Mouse (Mus musculus): ENCODE data around the gene 4930519P11Rik. TPM values are rescaled to one million over a fixed set of nuclear protein-coding genes. Genes with fewer than 3 reads are reported as not detected.

4930519P11Rik gene
- total and polyA plus RNA-seq, 3 experiments, result 0.22 TPM; not detected in 2

DNA sequence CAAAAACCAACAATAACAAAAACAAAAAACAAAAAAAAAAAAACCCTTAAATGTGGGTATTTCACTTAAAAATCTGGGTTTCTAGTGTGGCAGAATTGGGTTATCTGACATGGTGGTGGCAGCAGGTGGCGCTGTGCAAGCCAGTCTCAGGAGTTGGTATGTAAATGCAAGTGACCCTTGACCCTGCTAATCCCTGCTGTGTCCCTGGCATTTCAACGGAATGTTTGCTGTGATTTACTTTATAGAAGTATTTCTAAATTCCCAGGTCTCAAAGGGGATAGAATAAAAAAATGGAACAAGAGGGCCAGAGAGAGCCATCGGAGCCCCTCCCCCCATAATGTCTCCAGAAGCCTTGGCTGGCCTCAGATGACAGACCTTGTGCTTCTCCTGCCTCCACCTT is 34.8 kb upstream of the 4930519P11Rik start:
- no peak overlapping the region for H3K4me3 ChIP-seq (ENCODE audit: control insufficient read depth in 1 of 2, insufficient read depth in 1 of 2, low read depth in 2 of 2, low read length in 2 of 2)
- no peak overlapping the region for H3K9ac ChIP-seq (ENCODE audit: control insufficient read depth, low read depth, low read length, poor library complexity, severe bottlenecking)
- peak; percentile 32 for TF ChIP-seq SMC3 (IDR thresholded peaks at IDR 0.05; ENCODE audit: low read depth, low read length)
- TF ChIP-seq NRF1 (IDR thresholded peaks at IDR 0.05; ENCODE audit: insufficient read depth, low read depth, low read length, poor library complexity, severe bottlenecking), result no peak
- TF ChIP-seq CTCF (IDR thresholded peaks at IDR 0.05 in 2 of 3, conservative IDR thresholded peaks at IDR 0.05 in 1 of 3; ENCODE audit: control insufficient read depth in 1 of 3, insufficient read depth in 1 of 3, low read depth in 2 of 3, low read length in 3 of 3, poor library complexity in 1 of 3, severe bottlenecking in 1 of 3), result peak; percentile 15 to 65 (median 50); a peak in 4 of 6 replicates
- no peaks in the 10 kb centered on the region; a peak in 1 of 4 replicates for H3K27me3 ChIP-seq (ENCODE audit: control insufficient read depth in 1 of 2, insufficient read depth in 2 of 2, low read length in 2 of 2)
- H3K27ac ChIP-seq (ENCODE audit: control insufficient read depth, low read depth, low read length), result no peak overlapping the region
- H3K4me1 ChIP-seq (ENCODE audit: control insufficient read depth in 1 of 2, insufficient read depth in 2 of 2, low read length in 2 of 2), result peaks cover 0 to 6% of the 10 kb centered on the region in 2 experiments; a peak in 2 of 4 replicates
- H3K36me3 ChIP-seq (ENCODE audit: control insufficient read depth in 1 of 2, insufficient read depth in 2 of 2, low read length in 2 of 2), result peaks cover 0 to 3% of the 10 kb centered on the region in 2 experiments; a peak in 2 of 4 replicates
- no peaks in the 10 kb centered on the region for H3K9me3 ChIP-seq (replicated peaks; ENCODE audit: insufficient read depth, low read length)
- DNase-seq (ENCODE audit: low read depth, low spot score), result no peak
- no peaks in the 10 kb centered on the region for H3K79me2 ChIP-seq (ENCODE audit: control insufficient read depth, insufficient read depth, low read length, poor library complexity)

DNA sequence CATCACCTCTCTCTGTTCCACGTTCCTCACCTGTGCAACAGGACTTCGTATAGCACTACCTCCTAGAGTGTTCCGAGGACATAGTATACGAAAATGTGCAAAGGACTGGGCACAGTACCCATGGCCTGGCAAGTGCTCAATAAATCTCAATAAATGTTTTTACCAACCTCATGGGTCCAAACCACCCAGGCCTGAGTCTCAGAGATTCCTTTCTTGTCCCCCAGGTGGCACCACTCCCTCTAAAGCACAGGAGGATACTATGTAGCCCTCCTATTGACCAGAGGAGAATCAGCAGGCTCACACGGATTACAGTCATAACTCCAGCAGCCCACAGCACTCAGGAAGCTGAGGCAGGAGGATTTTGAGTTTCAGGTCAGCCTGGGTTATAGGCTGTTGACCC is 33.4 kb upstream of the 4930519P11Rik start:
- Histone ChIP-seq H3K27me3 (ENCODE audit: control insufficient read depth in 1 of 2, insufficient read depth in 2 of 2, low read length in 2 of 2) (no peaks in the 10 kb centered on the region; a peak in 1 of 4 replicates), H3K36me3 (ENCODE audit: control insufficient read depth in 1 of 2, insufficient read depth in 2 of 2, low read length in 2 of 2) (peaks cover 0 to 14% of the 10 kb centered on the region in 2 experiments; a peak in 2 of 4 replicates), H3K4me1 (ENCODE audit: control insufficient read depth in 1 of 2, insufficient read depth in 2 of 2, low read length in 2 of 2) (peaks cover 2 to 15% of the 10 kb centered on the region in 2 experiments; a peak in 3 of 4 replicates), H3K27ac (ENCODE audit: control insufficient read depth, low read depth, low read length) (no peak overlapping the region), H3K9me3 (replicated peaks; ENCODE audit: insufficient read depth, low read length) (no peaks in the 10 kb centered on the region), H3K79me2 (ENCODE audit: control insufficient read depth, insufficient read depth, low read length, poor library complexity) (no peaks in the 10 kb centered on the region), H3K9ac (ENCODE audit: control insufficient read depth, low read depth, low read length, poor library complexity, severe bottlenecking) (no peak overlapping the region), H3K4me3 (ENCODE audit: control insufficient read depth in 1 of 2, insufficient read depth in 1 of 2, low read depth in 2 of 2, low read length in 2 of 2) (no peak overlapping the region)
- peak; percentile 42 for DNase-seq (ENCODE audit: low read depth, low spot score)
- TF ChIP-seq SIN3A (IDR thresholded peaks at IDR 0.05; ENCODE audit: low read length), result no peak
- TF ChIP-seq MEF2A (IDR thresholded peaks at IDR 0.05; ENCODE audit: extremely low read depth, insufficient replicate concordance, low read depth, low read length, poor library complexity, severe bottlenecking), result no peak
- TF ChIP-seq POLR2AphosphoS5 (IDR thresholded peaks at IDR 0.05; ENCODE audit: borderline replicate concordance, low read depth, low read length), result no peak
- peak; percentile 47 for TF ChIP-seq SMC3 (IDR thresholded peaks at IDR 0.05; ENCODE audit: low read depth, low read length)
- TF ChIP-seq GABPA (IDR thresholded peaks at IDR 0.05; ENCODE audit: low read depth, low read length), result no peak
- peak; percentile 19 to 59 (median 44) for TF ChIP-seq CTCF (IDR thresholded peaks at IDR 0.05 in 2 of 3, conservative IDR thresholded peaks at IDR 0.05 in 1 of 3; ENCODE audit: control insufficient read depth in 1 of 3, insufficient read depth in 1 of 3, low read depth in 2 of 3, low read length in 3 of 3, poor library complexity in 1 of 3, severe bottlenecking in 1 of 3)
- peak; percentile 24 for TF ChIP-seq RAD21 (IDR thresholded peaks at IDR 0.05; ENCODE audit: low read depth, low read length)
- TF ChIP-seq BHLHE40 (IDR thresholded peaks at IDR 0.05; ENCODE audit: borderline replicate concordance, low read depth, low read length), result no peak

DNA sequence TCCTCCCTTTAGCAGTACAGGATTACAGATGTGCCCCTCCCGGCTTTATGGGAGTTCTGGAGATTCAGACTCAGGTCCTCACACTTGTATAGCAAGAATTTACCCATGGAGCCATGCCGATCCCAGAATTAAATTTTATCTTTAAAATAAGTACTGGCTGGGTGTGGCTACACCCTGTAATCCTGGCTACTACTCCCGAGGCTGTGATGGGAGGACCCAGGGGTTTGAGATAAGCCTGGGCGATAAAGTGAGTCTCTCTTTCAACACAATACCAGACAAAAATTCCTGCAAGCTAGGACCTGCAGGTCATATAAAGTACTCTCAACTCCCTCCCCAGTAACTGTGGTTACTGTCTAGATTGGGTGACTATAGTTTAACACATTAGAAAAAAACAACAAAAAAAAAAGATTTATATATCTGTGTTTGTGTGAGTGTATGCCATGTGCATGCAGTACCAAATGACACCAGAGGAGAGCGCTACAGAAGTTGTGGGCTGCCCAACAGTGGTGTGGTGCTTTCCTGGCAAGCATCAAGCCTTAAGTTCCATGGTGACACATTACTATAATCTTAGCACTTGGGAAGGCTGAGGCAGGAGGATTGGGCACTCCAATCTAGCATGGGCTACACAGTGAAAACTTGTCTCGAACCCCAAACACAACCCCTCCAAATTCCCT is 29.6 kb upstream of the 4930519P11Rik start:
- Histone ChIP-seq H3K4me3 (ENCODE audit: control insufficient read depth in 1 of 2, insufficient read depth in 1 of 2, low read depth in 2 of 2, low read length in 2 of 2) (no peak overlapping the region), H3K27ac (ENCODE audit: control insufficient read depth, low read depth, low read length) (0 out of 2 replicates have a peak overlapping the region, but pooled peaks have one; percentile 16), H3K9me3 (replicated peaks; ENCODE audit: insufficient read depth, low read length) (no peaks in the 10 kb centered on the region), H3K9ac (ENCODE audit: control insufficient read depth, low read depth, low read length, poor library complexity, severe bottlenecking) (no peak overlapping the region), H3K27me3 (ENCODE audit: control insufficient read depth in 1 of 2, insufficient read depth in 2 of 2, low read length in 2 of 2) (no peaks in the 10 kb centered on the region), H3K36me3 (ENCODE audit: control insufficient read depth in 1 of 2, insufficient read depth in 2 of 2, low read length in 2 of 2) (peaks cover 0 to 14% of the 10 kb centered on the region in 2 experiments; a peak in 2 of 4 replicates), H3K4me1 (ENCODE audit: control insufficient read depth in 1 of 2, insufficient read depth in 2 of 2, low read length in 2 of 2) (peaks cover 2 to 15% of the 10 kb centered on the region in 2 experiments; a peak in 3 of 4 replicates), H3K79me2 (ENCODE audit: control insufficient read depth, insufficient read depth, low read length, poor library complexity) (no peaks in the 10 kb centered on the region)
- DNase-seq (ENCODE audit: low read depth, low spot score), result peak; percentile 50
- TF ChIP-seq SIN3A (IDR thresholded peaks at IDR 0.05; ENCODE audit: low read length) (0 out of 2 replicates have a peak, but pooled peaks have one; percentile 20), ETS1 (IDR thresholded peaks at IDR 0.05; ENCODE audit: low read depth, low read length) (0 out of 2 replicates have a peak, but pooled peaks have one; percentile 22), MEF2A (IDR thresholded peaks at IDR 0.05; ENCODE audit: extremely low read depth, insufficient replicate concordance, low read depth, low read length, poor library complexity, severe bottlenecking) (no peak), NRF1 (IDR thresholded peaks at IDR 0.05; ENCODE audit: insufficient read depth, low read depth, low read length, poor library complexity, severe bottlenecking) (no peak), EP300 (IDR thresholded peaks at IDR 0.05; ENCODE audit: low read depth in 1 of 2, low read length in 2 of 2) (peak in 1 of 2 experiments; percentile 20; a peak in 1 of 4 replicates), GATA1 (IDR thresholded peaks at IDR 0.05; ENCODE audit: low read depth, low read length) (peak; percentile 74), HCFC1 (IDR thresholded peaks at IDR 0.05; ENCODE audit: low read depth, low read length) (no peak), MAFK (IDR thresholded peaks at IDR 0.05; ENCODE audit: borderline replicate concordance, low read depth, low read length) (no peak), POLR2A (IDR thresholded peaks at IDR 0.05; ENCODE audit: control insufficient read depth in 1 of 2, insufficient read depth in 1 of 2, low read depth in 1 of 2, low read length in 2 of 2, poor library complexity in 1 of 2) (no peak), CTCF (IDR thresholded peaks at IDR 0.05 in 2 of 3, conservative IDR thresholded peaks at IDR 0.05 in 1 of 3; ENCODE audit: control insufficient read depth in 1 of 3, insufficient read depth in 1 of 3, low read depth in 2 of 3, low read length in 3 of 3, poor library complexity in 1 of 3, severe bottlenecking in 1 of 3) (peak; percentile 47 to 77 (median 47))

All from MEL (cell line).